Mouse (Mus musculus): ENCODE data around the gene Xrra1.

Xrra1 gene

GRCm38 (mm10) chr7:99858813-99859585, at the start of gene Xrra1:
Gene Xrra1, plus strand, starts transcription at chr7:99859116.
- DNase-seq: peak; percentile 92 to 97

GRCm38 (mm10) chr7:99810814-99811213, 48.1 kb upstream of the Xrra1 start:
- no peak for DNase-seq

- DNase-seq: no peak
These were observed 47.3 kb upstream of the Xrra1 start for GRCm38 (mm10) chr7:99811661-99812060.

- peak; percentile 68 to 73 for DNase-seq
These were observed 45.5 kb upstream of the Xrra1 start for GRCm38 (mm10) chr7:99813394-99813793.

GRCm38 (mm10) chr7:99818181-99818725, 40.7 kb upstream of the Xrra1 start:
- DNase-seq: peak; percentile 72 to 81

- DNase-seq: no peak
These were observed 37.0 kb upstream of the Xrra1 start for GRCm38 (mm10) chr7:99821953-99822352.

GRCm38 (mm10) chr7:99822426-99822825, 36.5 kb upstream of the Xrra1 start:
- peak in 1 of 2 experiments; percentile 54 for DNase-seq

GRCm38 (mm10) chr7:99823045-99823663, 35.8 kb upstream of the Xrra1 start:
- peak in 1 of 2 experiments; percentile 43 for DNase-seq

- peak in 1 of 2 experiments; percentile 53 for DNase-seq
These were observed 34.0 kb upstream of the Xrra1 start for GRCm38 (mm10) chr7:99824649-99825483.

GRCm38 (mm10) chr7:99825511-99825910, 33.4 kb upstream of the Xrra1 start:
- no peak for DNase-seq

- no peak for DNase-seq
These were observed 32.8 kb upstream of the Xrra1 start for GRCm38 (mm10) chr7:99826096-99826495.

GRCm38 (mm10) chr7:99828083-99828570, 30.8 kb upstream of the Xrra1 start, which contains the start of gene Neu3:
Gene Neu3, minus strand, starts transcription at chr7:99828417.
- DNase-seq: peak; percentile 95 to 96

- DNase-seq: no peak
These were observed 25.6 kb upstream of the Xrra1 start for GRCm38 (mm10) chr7:99833115-99833845.

- no peak for DNase-seq
These were observed 25.1 kb upstream of the Xrra1 start for GRCm38 (mm10) chr7:99833846-99834222.

- DNase-seq: no peak
These were observed 24.5 kb upstream of the Xrra1 start for GRCm38 (mm10) chr7:99834314-99834853.

- no peak for DNase-seq
These were observed 22.1 kb upstream of the Xrra1 start for GRCm38 (mm10) chr7:99836781-99837180.

GRCm38 (mm10) chr7:99837358-99838071, 21.4 kb upstream of the Xrra1 start:
- DNase-seq: no peak

- DNase-seq: no peak
These were observed 20.7 kb upstream of the Xrra1 start for GRCm38 (mm10) chr7:99838241-99838640.

GRCm38 (mm10) chr7:99845533-99846236, 13.2 kb upstream of the Xrra1 start:
- DNase-seq: no peak

- DNase-seq: no peak
These were observed 8.4 kb upstream of the Xrra1 start for GRCm38 (mm10) chr7:99850534-99850933.
